Mouse (Mus musculus): ENCODE data around the gene Wfdc8. TPM values are rescaled to one million over a fixed set of nuclear protein-coding genes. Genes with fewer than 3 reads are reported as not detected.

Gene Wfdc8
- total RNA-seq, 2 experiments from 2014 or later = not detected

GRCm38 (mm10) chr2:164563339-164564038 lies 49.9 kb downstream of the Wfdc8 start:
- peak in 1 of 2 experiments; percentile 57 for DNase-seq (ENCODE audit: low spot score in 2 of 2)

DNA sequence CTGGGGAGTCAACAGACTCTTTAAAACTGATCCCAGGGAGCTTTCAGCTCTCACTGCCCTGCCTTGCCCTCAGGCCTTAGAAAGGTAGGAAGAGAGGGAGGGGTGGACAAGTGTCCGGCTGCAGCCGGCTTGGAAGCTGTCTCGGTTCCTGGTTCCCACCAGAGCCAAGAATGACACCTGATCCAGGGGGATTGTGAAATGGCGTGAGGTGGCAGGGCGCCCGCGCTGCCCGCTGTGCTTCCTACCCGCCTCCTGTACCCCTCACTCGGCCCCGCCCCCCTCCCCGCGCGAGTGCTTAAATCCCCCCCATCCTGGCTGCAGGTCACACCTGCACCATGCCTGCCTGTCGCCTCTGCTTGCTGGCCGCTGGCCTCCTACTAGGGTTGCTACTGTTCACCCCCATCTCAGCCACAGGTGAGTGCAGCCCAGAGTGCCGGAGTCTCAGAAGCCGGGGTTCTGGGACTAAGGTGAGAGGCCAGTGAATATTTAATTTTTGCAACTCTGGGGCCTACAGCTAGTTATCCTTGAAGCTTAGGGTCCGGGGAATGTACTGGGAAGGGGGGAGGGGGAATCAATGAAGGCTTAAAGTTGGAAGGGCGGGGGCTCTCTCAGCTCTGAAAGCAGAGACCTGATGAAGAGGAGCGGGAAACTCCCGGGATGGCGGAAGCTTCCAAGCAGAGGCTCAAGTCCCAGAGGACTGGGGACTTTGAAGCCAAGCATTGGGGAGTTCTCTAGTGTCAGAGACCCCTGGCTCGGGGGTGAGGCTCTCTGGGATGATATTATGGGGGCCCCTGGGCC lies 50.8 kb downstream of the Wfdc8 start, which contains the start of gene Wfdc2:
Gene Wfdc2 (plus strand): TSS at position 23 of the 798 bp plus-strand sequence.
- DNase-seq (ENCODE audit: low spot score in 2 of 2) = no peak

DNA sequence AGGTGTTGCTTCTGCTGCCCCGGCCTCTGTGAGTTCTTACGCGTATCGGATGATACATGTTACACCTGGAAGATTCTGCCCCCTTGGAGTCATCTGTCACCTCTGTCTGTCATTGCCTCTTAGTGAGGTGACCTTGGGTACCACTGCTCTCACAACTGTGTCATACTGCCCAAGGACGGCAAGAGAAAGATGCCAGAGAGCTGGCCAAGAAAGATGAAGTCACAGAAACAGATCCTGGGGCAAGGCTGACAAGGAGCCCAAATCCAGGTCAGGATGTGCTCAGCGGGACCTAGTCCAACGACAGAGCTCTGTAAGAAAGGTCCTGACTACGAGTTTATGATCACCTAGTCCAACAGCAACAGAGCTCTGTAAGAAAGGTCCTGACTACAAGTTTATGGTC lies 53.3 kb downstream of the Wfdc8 start:
- DNase-seq (ENCODE audit: low spot score in 2 of 2) = no peak

DNA sequence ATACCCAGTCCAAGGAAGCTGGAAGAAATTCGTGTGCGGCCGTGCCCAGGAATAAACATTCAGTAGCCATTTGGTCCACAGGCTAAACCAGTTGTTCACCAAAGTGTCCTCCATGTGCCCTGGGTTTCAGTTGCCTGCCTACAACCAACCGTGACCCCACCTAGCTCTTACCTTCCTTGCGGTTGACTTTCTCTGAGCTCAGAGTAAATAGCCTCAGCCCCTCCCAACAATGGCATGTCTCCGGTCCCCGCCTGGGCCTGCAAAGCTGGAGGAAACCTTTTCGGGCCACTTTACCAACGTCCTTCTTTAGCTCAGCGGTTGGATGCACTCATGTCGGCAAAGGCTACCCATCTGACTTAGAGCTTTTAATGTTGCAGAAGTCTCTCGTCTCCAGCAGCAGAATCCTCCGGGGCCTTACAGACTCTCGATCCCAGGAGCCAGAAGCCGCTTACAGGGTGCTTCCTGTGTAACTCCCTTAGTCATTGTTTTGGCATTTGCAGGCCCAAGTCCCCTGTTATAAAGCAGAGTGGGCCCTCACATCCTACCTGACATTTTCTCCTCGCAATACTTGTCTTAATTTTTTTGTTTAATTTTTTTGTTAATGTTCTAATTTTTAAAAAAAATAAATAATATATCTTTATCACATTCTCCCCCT lies 54.3 kb downstream of the Wfdc8 start:
- no peak for DNase-seq (ENCODE audit: low spot score in 2 of 2)

DNA sequence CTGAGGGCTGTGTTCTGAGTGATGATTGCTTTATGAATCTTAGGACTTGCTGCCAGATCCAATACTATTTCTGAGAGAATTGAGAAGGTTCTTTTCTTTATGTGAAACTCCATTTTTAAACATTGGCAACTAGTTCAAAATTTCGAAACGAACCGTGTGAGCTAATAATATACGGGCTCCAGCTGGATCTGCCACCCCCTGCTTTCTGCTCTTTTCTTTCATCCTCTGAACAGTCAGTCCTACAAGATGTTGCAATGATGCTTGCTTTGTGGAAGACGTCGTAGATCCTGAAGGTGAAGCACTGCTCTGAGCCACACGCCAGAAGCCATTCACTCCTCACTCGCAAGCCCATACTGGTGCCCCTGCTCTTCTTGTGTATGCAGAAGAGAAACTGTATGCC lies 55.0 kb downstream of the Wfdc8 start:
- DNase-seq (ENCODE audit: low spot score in 2 of 2) = peak; percentile 55 to 77

DNA sequence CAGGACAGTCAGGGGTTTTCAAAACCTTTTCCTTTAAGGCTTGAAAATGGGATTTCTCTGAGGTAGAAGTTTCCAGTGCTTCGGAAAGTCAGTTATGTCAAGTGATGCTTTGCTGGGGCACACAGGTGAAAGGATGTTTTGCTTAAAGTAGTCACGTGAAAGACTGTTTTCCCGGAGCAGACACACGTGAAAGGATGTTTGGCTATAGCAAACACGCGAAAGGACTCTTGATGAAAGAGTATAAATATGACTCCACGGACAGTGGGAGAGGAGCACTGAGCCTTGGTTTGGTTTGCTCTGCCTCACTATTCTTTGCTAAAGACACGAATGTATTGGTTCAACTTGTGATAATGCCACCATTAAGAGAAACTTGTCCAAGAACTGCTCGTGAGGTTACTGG lies 61.9 kb downstream of the Wfdc8 start:
- no peak for DNase-seq (ENCODE audit: low spot score in 2 of 2)

- no peak for DNase-seq (ENCODE audit: low spot score in 2 of 2)
Measured at GRCm38 (mm10) chr2:164550895-164551269, 62.5 kb downstream of the Wfdc8 start.

DNA sequence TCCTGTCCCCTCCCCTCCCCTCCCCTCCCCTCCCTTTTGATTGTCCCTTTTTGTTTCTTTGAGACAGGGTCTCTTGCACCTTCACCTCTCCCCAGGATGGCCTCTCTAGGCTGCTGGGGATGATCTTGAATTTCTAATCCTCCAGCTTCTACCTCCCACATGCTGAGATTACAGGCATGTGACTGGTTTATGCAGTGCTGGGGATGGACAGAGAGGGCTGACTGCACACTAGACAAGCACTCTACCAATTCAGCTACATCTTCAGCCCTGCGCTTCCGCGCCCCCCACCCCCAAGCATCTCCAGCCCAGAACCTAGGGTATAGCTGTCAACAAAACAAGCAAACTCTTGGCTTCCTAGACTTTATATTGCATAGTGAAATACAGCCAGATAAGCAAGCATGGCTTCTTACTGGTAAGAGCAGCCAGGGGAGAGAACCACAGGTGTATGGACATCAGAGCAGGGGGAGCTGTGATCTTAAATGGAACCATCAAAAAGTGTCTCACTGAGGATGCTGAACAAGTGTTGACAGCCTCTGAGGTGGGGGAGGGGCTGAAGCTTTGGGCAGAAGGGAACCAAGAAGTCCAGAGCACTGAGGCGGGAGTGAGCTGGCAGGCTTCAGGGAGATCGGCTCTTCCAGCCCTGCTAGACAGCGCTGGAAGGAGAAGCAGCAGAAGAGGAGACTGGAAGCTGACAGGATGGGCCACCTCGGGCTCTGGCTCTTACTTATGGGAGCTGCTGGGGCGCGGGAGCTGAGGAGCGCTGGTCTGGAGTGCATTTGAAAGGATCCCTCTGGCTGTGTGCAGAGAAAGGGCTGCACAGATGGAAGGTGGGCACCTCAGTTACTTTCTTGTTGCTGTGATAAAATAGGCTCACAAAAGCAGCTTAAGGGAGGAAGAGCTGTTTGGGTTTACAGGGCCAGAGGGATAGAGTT lies 63.2 kb downstream of the Wfdc8 start:
- DNase-seq (ENCODE audit: low spot score in 2 of 2) = peak; percentile 36 to 55

- DNase-seq (ENCODE audit: low spot score in 2 of 2) = no peak
Measured at GRCm38 (mm10) chr2:164549338-164549737, 64.1 kb downstream of the Wfdc8 start.

Other genes with a start within 250 kb of the Wfdc8 start
- gene Slpi, start 224.5 kb downstream of the Wfdc8 start, total RNA-seq (2021) = under 1 TPM; 0.61 to 0.77 TPM
- gene Rbpjl, start 210.5 kb downstream of the Wfdc8 start, total RNA-seq (2021) = under 1 TPM; 0.38 to 0.42 TPM
- gene Matn4, start 208.5 kb downstream of the Wfdc8 start, total RNA-seq (2021) = 10 to 100 TPM; 11.0 to 11.2 TPM
- gene Sdc4, start 169.7 kb downstream of the Wfdc8 start, total RNA-seq (2021) = 100 to 1,000 TPM; 122 to 140 TPM
- gene Sys1, start 156.7 kb downstream of the Wfdc8 start, total RNA-seq (2021) = 10 to 100 TPM; 37.9 to 39.9 TPM
- 1 to 10 TPM; 5.4 to 9.9 TPM for gene Gm20458, start 152.7 kb downstream of the Wfdc8 start, total RNA-seq (2021)
- gene Trp53tg5, start 139.9 kb downstream of the Wfdc8 start, total RNA-seq (2021) = not detected
- 100 to 1,000 TPM; 118 to 138 TPM for gene Dbndd2, start 127.5 kb downstream of the Wfdc8 start, total RNA-seq (2021)
- gene Pigt, start 116.1 kb downstream of the Wfdc8 start, total RNA-seq (2021) = 10 to 100 TPM; 80.8 to 86.1 TPM
- under 1 TPM; 0.67 to 0.96 TPM for gene Wfdc2, start 51.2 kb downstream of the Wfdc8 start, total RNA-seq (2021)
- not detected for gene Spint3, start 40.2 kb downstream of the Wfdc8 start, total RNA-seq (2021)
- gene Wfdc6a, start 28.2 kb downstream of the Wfdc8 start, total RNA-seq (2021) = not detected
- not detected for gene Eppin, start 20.0 kb downstream of the Wfdc8 start, total RNA-seq (2021)
- gene Wfdc6b, start 104 bp downstream of the Wfdc8 start, total RNA-seq (2021) = not detected
- gene Wfdc16, start 25.2 kb upstream of the Wfdc8 start, total RNA-seq (2021) = not detected
- gene Wfdc10, start 42.4 kb upstream of the Wfdc8 start, total RNA-seq (2021) = not detected
- not detected for gene Wfdc9, start 43.0 kb upstream of the Wfdc8 start, total RNA-seq (2021)
- not detected for gene Wfdc11, start 60.5 kb upstream of the Wfdc8 start, total RNA-seq (2021)
- gene Wfdc13, start 71.5 kb upstream of the Wfdc8 start, total RNA-seq (2021) = not detected
- not detected for gene Spint4, start 84.9 kb upstream of the Wfdc8 start, total RNA-seq (2021)
- not detected for gene Spint5, start 101.7 kb upstream of the Wfdc8 start, total RNA-seq (2021)
- gene Wfdc3, start 132.3 kb upstream of the Wfdc8 start, total RNA-seq (2021) = 1 to 10 TPM; 1.4 to 1.7 TPM
- gene Dnttip1, start 132.4 kb upstream of the Wfdc8 start, total RNA-seq (2021) = 10 to 100 TPM; 33.8 to 36.0 TPM
- under 1 TPM in 1 of 2 experiments, not detected in 1; 0.38 TPM for gene Ube2c, start 156.3 kb upstream of the Wfdc8 start, total RNA-seq (2021)
- not detected for gene Tnnc2, start 166.3 kb upstream of the Wfdc8 start, total RNA-seq (2021)
- gene Snx21, start 172.2 kb upstream of the Wfdc8 start, total RNA-seq (2021) = 10 to 100 TPM; 39.7 to 41.8 TPM
- gene Acot8, start 191.3 kb upstream of the Wfdc8 start, total RNA-seq (2021) = 10 to 100 TPM; 25.6 to 27.0 TPM
- gene Zswim3, start 191.5 kb upstream of the Wfdc8 start, total RNA-seq (2021) = 1 to 10 TPM; 9.1 to 9.3 TPM
- gene Zswim1, start 209.1 kb upstream of the Wfdc8 start, total RNA-seq (2021) = 10 to 100 TPM; 22.7 to 26.3 TPM
- gene Spata25, start 214.9 kb upstream of the Wfdc8 start, total RNA-seq (2021) = under 1 TPM in 1 of 2 experiments, not detected in 1; 0.43 TPM
- gene Ctsa, start 219.2 kb upstream of the Wfdc8 start, total RNA-seq (2021) = 100 to 1,000 TPM; 103 TPM
- 1 to 10 TPM; 2.5 to 3.0 TPM for gene Neurl2, start 219.8 kb upstream of the Wfdc8 start, total RNA-seq (2021)
- 10 to 100 TPM; 77.0 to 77.9 TPM for gene Pltp, start 244.1 kb upstream of the Wfdc8 start, total RNA-seq (2021)